Mouse (Mus musculus): ENCODE measurements around the gene C1qtnf1. TPM values are rescaled to one million over a fixed set of nuclear protein-coding genes. Genes with fewer than 3 reads are reported as not detected.

The C1qtnf1 gene
- polyA plus RNA-seq, 1 experiment from 2014 or later, result 15.9 TPM

DNA sequence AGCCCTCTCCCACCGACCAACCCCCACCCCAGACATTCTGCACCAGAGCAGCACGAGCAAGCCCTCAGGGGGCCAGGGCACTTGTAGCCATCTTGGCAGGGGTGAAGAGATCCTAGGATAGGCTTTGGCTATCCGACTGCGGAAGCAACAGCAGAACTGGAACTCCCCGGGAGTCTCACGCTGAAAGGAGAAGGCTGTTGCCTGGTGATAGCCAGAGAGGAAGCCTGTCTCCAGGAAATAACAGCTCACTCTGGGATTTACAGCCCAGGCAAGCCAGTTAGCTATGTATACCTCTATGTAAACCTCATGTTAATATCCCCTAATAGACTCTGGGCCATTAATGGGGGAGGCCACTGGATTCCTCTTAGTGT is 27.5 kb upstream of the C1qtnf1 start:
- no peak overlapping the region for H3K4me2 ChIP-seq (ENCODE audit: low read depth, low read length)
- 0 out of 2 replicates have a peak, but pooled peaks cover 3% of the 10 kb centered on the region for H3K36me3 ChIP-seq (ENCODE audit: control insufficient read depth, insufficient read depth, low read length)
- H3K4me3 ChIP-seq (ENCODE audit: low read depth, low read length), result no peak overlapping the region
- 0 out of 2 replicates have a peak overlapping the region, but pooled peaks have one; percentile 65 for H3K27ac ChIP-seq (replicated peaks; ENCODE audit: low read depth, low read length)
- ATAC-seq (ENCODE audit: low read depth), result 0 out of 2 replicates have a peak, but pooled peaks have one; percentile 6
- peak; percentile 38 for DNase-seq (ENCODE audit: low spot score)
- no peak overlapping the region for H3K9ac ChIP-seq (ENCODE audit: low read depth, low read length)
- 33% methylated on average over 6 of the region's 6 CpGs for WGBS
- peaks cover 16% of the 10 kb centered on the region; the same call in 1 of the 2 replicates for H3K4me1 ChIP-seq (ENCODE audit: control insufficient read depth, insufficient read depth, low read length)
- no peaks in the 10 kb centered on the region for H3K9me3 ChIP-seq (ENCODE audit: control insufficient read depth, low read length)
- H3K27me3 ChIP-seq (replicated peaks; ENCODE audit: control insufficient read depth, insufficient read depth, low read length), result no peaks in the 10 kb centered on the region

DNA sequence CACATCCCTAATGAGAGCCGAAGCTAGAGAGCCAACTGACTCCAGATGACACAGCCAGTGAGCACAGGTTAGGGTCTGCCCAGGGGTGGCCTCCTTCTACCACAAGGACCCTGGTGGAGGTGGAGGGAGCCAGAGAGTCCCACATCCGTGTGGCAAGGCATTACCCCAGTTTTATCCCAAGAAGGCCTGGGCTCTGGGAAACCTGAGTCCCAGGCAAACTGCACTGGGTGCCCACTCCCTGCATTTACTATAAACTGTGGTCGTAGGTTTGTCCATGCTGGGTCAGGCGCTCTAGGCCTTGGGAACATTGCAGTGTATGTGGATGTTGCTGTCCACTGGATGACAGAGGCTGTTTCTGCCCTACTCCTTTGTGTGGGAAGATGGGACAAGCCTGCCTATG is 26.8 kb upstream of the C1qtnf1 start:
- H3K27ac ChIP-seq (replicated peaks; ENCODE audit: low read depth, low read length), result peak overlapping the region; percentile 65; the same call in 1 of the 2 replicates
- H3K9ac ChIP-seq (ENCODE audit: low read depth, low read length), result 0 out of 2 replicates have a peak overlapping the region, but pooled peaks have one; percentile 25
- ATAC-seq (ENCODE audit: low read depth), result no peak
- DNase-seq (ENCODE audit: low spot score), result no peak
- no peaks in the 10 kb centered on the region for H3K9me3 ChIP-seq (ENCODE audit: control insufficient read depth, low read length)
- H3K4me2 ChIP-seq (ENCODE audit: low read depth, low read length), result no peak overlapping the region
- H3K36me3 ChIP-seq (ENCODE audit: control insufficient read depth, insufficient read depth, low read length), result peaks cover 8% of the 10 kb centered on the region; the same call in 1 of the 2 replicates
- no peaks in the 10 kb centered on the region for H3K27me3 ChIP-seq (replicated peaks; ENCODE audit: control insufficient read depth, insufficient read depth, low read length)
- H3K4me1 ChIP-seq (ENCODE audit: control insufficient read depth, insufficient read depth, low read length), result peaks cover 16% of the 10 kb centered on the region; the same call in 1 of the 2 replicates
- 72% methylated on average over 4 of the region's 4 CpGs for WGBS
- no peak overlapping the region for H3K4me3 ChIP-seq (ENCODE audit: low read depth, low read length)

DNA sequence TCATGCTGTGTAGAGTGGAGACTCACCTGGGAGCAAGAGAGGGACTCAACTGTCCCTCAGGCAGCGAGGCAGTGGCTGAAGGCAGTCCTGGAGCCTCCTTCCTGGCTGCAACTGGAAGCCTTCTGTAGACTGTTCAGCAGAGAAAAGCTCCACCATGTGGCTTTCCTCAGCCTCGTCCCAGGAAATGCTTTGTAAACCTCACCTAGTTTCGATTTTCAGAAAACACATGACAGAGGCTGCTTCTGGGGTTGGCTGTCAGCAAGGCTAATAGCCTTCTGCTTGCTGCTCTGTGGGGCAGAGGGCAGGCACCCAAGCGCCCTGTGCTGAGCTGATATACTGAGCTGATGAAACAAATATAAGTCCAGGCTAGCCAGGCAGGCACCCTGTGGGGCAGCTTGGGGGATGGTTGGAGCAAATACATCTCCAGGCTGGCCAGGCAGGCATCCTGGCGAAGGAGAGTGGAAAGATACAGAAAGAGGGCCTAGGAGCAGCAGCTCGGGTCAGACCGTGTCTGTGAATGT is 26.2 kb upstream of the C1qtnf1 start, which contains the start of gene Lgals3bp:
TSS of gene Lgals3bp (minus strand) at position 333 of the 521 bp plus-strand sequence.
- DNase-seq (ENCODE audit: low spot score), result peak; percentile 82
- WGBS, result 39% methylated on average over 7 of the region's 7 CpGs
- peak within 1 kb of the TSS; percentile 65 for H3K27ac ChIP-seq (replicated peaks; ENCODE audit: low read depth, low read length)

DNA sequence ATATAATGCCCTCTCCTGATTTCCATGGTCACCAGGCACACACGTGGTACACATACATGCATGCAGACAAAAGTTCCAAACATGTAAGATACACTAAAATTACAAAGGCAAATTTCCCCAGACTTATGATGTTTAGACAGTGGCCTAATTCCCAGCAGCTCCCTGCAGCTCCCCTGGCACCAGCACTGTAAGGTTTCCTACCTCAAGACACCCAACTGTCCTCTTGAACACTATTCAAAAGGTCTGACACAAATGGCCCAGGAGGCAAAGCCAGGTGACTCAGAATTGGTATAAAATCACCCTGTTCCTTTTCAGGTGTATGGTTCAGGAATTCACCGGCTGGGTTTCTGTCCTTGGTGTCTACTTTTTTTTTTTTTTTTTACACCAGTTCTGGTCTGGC is 24.8 kb upstream of the C1qtnf1 start:
- no peak overlapping the region for H3K27ac ChIP-seq (replicated peaks; ENCODE audit: low read depth, low read length)
- DNase-seq (ENCODE audit: low spot score) (no peak), ATAC-seq (ENCODE audit: low read depth) (no peak)
- H3K4me3 ChIP-seq (ENCODE audit: low read depth, low read length), result no peak overlapping the region
- no peak overlapping the region for H3K9ac ChIP-seq (ENCODE audit: low read depth, low read length)
- H3K27me3 ChIP-seq (replicated peaks; ENCODE audit: control insufficient read depth, insufficient read depth, low read length), result no peaks in the 10 kb centered on the region
- no peak overlapping the region for H3K4me2 ChIP-seq (ENCODE audit: low read depth, low read length)
- H3K9me3 ChIP-seq (ENCODE audit: control insufficient read depth, low read length), result no peaks in the 10 kb centered on the region
- H3K36me3 ChIP-seq (ENCODE audit: control insufficient read depth, insufficient read depth, low read length), result peaks cover 28% of the 10 kb centered on the region
- whole genome bisulfite sequencing, result 88% methylated on average over 2 of the region's 2 CpGs
- H3K4me1 ChIP-seq (ENCODE audit: control insufficient read depth, insufficient read depth, low read length), result peaks cover 16% of the 10 kb centered on the region; the same call in 1 of the 2 replicates

More for the DNA sequence above, 26.2 kb upstream of the C1qtnf1 start, which contains the start of gene Lgals3bp:
- H3K9me3 ChIP-seq (ENCODE audit: control insufficient read depth, low read length), result no peaks in the 10 kb centered on the region
- H3K4me1 ChIP-seq (ENCODE audit: control insufficient read depth, insufficient read depth, low read length), result peaks cover 16% of the 10 kb centered on the region; the same call in 1 of the 2 replicates
- H3K36me3 ChIP-seq (ENCODE audit: control insufficient read depth, insufficient read depth, low read length), result peaks cover 15% of the 10 kb centered on the region
- peak; percentile 72 for ATAC-seq (ENCODE audit: low read depth)
- no peak within 1 kb of the TSS for H3K4me3 ChIP-seq (ENCODE audit: low read depth, low read length)
- H3K9ac ChIP-seq (ENCODE audit: low read depth, low read length), result peak within 1 kb of the TSS; percentile 30; the same call in 1 of the 2 replicates
- H3K4me2 ChIP-seq (ENCODE audit: low read depth, low read length), result 0 out of 2 replicates have a peak within 1 kb of the TSS, but pooled peaks have one; percentile 12
- H3K27me3 ChIP-seq (replicated peaks; ENCODE audit: control insufficient read depth, insufficient read depth, low read length), result no peaks in the 10 kb centered on the region

DNA sequence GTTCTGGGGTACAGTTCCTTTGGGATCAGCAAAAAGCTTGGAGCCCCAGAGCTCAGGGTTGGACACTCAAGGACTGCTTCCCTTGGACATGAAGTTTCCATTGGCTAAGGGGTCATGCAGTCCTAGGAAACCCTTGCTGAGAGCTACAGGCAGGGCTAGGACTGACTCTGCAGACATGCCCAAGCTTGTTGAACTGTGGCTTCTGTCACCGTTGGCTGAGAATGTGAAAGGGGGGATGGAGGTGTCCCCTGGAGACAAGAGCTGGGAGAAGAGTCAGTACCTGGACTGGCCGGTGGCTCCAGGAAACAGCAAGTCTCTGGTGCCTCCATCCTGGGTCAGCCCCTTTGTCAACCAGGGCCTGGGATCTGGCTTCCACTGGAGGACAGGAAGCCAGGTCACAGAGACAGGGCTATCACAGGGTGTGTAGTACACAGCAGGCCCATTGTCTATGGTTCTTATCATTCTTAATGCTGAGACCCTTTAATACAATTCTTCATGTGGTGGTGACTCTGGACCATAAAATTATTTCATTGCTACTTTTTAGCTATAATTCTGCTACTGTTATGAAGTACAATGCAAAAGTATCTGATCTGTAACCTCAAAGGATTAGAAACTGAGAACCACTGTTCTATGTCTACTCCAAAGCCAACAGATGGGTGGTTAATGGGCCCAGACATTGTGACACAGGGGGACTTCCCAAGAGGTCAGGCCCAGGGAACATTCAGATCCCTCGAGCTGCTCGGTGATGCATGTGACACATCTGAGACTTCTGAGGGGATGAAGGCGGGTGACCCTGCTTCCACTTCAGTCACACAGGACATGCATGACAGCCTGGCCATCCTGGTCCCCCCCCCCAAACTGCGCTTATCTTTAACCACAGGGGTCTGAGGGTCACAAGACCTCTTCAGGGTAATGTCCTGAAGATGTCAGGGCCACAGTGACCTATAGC is 23.8 kb upstream of the C1qtnf1 start:
- H3K4me2 ChIP-seq (ENCODE audit: low read depth, low read length), result no peak overlapping the region
- H3K27me3 ChIP-seq (replicated peaks; ENCODE audit: control insufficient read depth, insufficient read depth, low read length), result no peaks in the 10 kb centered on the region
- no peak overlapping the region for H3K4me3 ChIP-seq (ENCODE audit: low read depth, low read length)
- WGBS, result 82% methylated on average over 6 of the region's 6 CpGs
- DNase-seq (ENCODE audit: low spot score) (no peak), ATAC-seq (ENCODE audit: low read depth) (no peak)
- peaks cover 16% of the 10 kb centered on the region; the same call in 1 of the 2 replicates for H3K4me1 ChIP-seq (ENCODE audit: control insufficient read depth, insufficient read depth, low read length)
- no peaks in the 10 kb centered on the region for H3K9me3 ChIP-seq (ENCODE audit: control insufficient read depth, low read length)
- H3K27ac ChIP-seq (replicated peaks; ENCODE audit: low read depth, low read length), result no peak overlapping the region
- H3K9ac ChIP-seq (ENCODE audit: low read depth, low read length), result no peak overlapping the region
- H3K36me3 ChIP-seq (ENCODE audit: control insufficient read depth, insufficient read depth, low read length), result peaks cover 35% of the 10 kb centered on the region

DNA sequence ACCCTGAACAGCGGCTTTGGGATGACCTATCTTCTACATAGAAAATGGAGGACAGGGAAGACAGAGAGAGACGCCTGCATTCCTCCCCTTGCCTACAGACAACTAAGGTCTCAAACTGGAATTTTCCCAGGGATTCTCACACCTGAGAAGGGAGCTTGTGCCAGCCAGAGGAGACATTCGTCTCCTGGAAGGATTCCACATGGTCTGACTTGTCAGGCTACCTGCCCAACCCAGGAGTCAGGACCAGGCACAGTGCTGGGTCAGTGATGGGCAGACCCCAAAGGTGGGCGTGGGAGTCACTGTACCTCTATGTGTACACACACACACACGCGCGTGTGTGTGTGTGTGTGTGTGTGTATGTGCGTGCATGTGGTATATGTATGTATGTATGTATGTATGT is 22.7 kb upstream of the C1qtnf1 start:
- Histone ChIP-seq H3K4me3 (ENCODE audit: low read depth, low read length) (no peak overlapping the region), H3K9me3 (ENCODE audit: control insufficient read depth, low read length) (no peaks in the 10 kb centered on the region)
- WGBS, result 92% methylated on average over 8 of the region's 8 CpGs

DNA sequence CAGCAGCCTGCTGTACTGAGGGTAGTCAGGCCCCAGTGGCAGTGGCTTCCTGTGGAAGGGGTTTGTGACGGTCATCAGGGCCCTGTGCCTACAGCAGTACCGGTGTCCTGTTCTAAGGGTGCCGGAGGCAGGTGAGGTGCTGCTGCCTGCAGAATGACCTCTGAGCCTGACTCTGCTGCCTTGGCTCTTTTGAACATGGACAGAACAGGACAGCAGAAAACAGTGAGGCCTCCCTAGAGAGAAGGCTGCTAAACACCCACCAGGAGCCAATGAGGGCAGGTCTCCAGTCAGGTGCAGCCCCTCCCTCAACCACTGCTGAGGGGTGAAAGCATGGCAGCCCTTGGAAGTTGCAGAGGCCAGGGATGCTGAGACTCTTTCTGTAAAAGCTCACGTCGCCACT is 21.5 kb upstream of the C1qtnf1 start:
- DNase-seq (ENCODE audit: low spot score) (no peak), ATAC-seq (ENCODE audit: low read depth) (no peak)
- no peaks in the 10 kb centered on the region for H3K9me3 ChIP-seq (ENCODE audit: control insufficient read depth, low read length)
- H3K27me3 ChIP-seq (replicated peaks; ENCODE audit: control insufficient read depth, insufficient read depth, low read length), result no peaks in the 10 kb centered on the region
- H3K4me2 ChIP-seq (ENCODE audit: low read depth, low read length), result no peak overlapping the region
- peaks cover 2% of the 10 kb centered on the region; the same call in 1 of the 2 replicates for H3K4me1 ChIP-seq (ENCODE audit: control insufficient read depth, insufficient read depth, low read length)
- H3K9ac ChIP-seq (ENCODE audit: low read depth, low read length), result no peak overlapping the region
- WGBS, result 87% methylated on average over 5 of the region's 5 CpGs
- H3K4me3 ChIP-seq (ENCODE audit: low read depth, low read length), result no peak overlapping the region
- peaks cover 57% of the 10 kb centered on the region for H3K36me3 ChIP-seq (ENCODE audit: control insufficient read depth, insufficient read depth, low read length)
- H3K27ac ChIP-seq (replicated peaks; ENCODE audit: low read depth, low read length), result no peak overlapping the region

More for the DNA sequence above, 22.7 kb upstream of the C1qtnf1 start:
- peaks cover 46% of the 10 kb centered on the region for H3K36me3 ChIP-seq (ENCODE audit: control insufficient read depth, insufficient read depth, low read length)
- H3K27me3 ChIP-seq (replicated peaks; ENCODE audit: control insufficient read depth, insufficient read depth, low read length), result no peaks in the 10 kb centered on the region
- no peak overlapping the region for H3K9ac ChIP-seq (ENCODE audit: low read depth, low read length)
- no peak for ATAC-seq (ENCODE audit: low read depth)
- no peak overlapping the region for H3K4me2 ChIP-seq (ENCODE audit: low read depth, low read length)
- DNase-seq (ENCODE audit: low spot score), result no peak
- no peak overlapping the region for H3K27ac ChIP-seq (replicated peaks; ENCODE audit: low read depth, low read length)
- H3K4me1 ChIP-seq (ENCODE audit: control insufficient read depth, insufficient read depth, low read length), result peaks cover 14% of the 10 kb centered on the region; the same call in 1 of the 2 replicates

DNA sequence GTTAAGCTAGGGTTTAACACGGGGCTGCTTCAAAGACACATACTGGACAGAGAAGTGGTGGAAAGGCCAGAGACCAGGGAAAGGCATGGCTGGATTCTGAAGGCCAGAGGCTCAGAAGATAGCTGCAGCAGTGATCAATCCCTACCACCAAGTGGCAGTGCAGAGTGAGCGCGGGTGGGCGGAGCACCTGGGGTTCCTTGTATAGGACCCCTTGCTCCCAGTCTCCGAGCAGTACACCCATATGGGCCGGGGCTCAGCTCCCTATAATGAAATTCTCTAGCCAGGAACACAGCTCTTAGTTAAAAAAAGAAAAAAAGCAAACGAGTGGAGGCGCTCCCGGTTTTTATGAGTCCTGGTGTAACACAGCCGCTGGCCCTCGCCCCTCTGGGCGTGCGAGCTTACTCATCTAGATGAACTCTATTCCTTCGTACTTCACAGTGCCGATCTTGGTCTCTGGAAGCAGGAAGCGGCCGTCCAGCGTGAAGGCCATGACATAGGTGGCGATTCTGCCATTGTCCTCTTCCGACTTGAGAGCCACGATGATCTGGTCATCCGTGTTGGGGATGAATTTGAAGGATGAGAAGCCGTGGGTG is 20.6 kb upstream of the C1qtnf1 start:
- Histone ChIP-seq H3K4me1 (ENCODE audit: control insufficient read depth, insufficient read depth, low read length) (no peaks in the 10 kb centered on the region), H3K9me3 (ENCODE audit: control insufficient read depth, low read length) (no peaks in the 10 kb centered on the region), H3K4me3 (ENCODE audit: low read depth, low read length) (no peak overlapping the region), H3K27me3 (replicated peaks; ENCODE audit: control insufficient read depth, insufficient read depth, low read length) (no peaks in the 10 kb centered on the region), H3K27ac (replicated peaks; ENCODE audit: low read depth, low read length) (no peak overlapping the region), H3K36me3 (ENCODE audit: control insufficient read depth, insufficient read depth, low read length) (peaks cover 57% of the 10 kb centered on the region), H3K9ac (ENCODE audit: low read depth, low read length) (no peak overlapping the region), H3K4me2 (ENCODE audit: low read depth, low read length) (no peak overlapping the region)
- DNase-seq (ENCODE audit: low spot score) (no peak), ATAC-seq (ENCODE audit: low read depth) (no peak)
- WGBS, result 83% methylated on average over 23 of the region's 23 CpGs

Data from embryonic facial prominence, embryonic 14.5 days (tissue).